Mouse (Mus musculus) left cerebral cortex, adult 11 months (tissue): ENCODE results near the gene Ice2.

Source experiments
- DNase-seq: peaks from one replicate; pipeline ENCODE4 v3.0.0; 2022; ENCODE audit warnings: low spot score

Ice2 gene

DNA sequence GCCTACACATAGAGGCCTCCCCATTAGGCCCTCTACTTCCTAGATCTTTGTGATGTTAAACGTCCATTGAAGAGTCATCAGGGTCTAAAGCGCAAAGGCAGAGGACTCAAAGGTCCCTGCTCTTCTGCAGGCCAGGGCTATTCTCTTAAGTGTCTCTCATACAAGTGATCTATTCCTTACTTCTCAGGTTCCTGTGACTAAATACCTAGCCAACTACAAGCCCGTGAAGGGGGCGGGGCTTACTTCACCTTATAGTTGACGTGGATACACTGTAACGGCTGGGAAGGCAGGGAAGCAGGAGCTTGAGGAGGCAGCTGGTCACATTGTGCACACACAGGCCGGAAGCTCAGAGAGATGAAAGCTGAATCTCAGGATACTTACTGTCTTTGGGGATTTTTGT lies 62.2 kb downstream of the Ice2 start:
- DNase-seq = no peak

DNA sequence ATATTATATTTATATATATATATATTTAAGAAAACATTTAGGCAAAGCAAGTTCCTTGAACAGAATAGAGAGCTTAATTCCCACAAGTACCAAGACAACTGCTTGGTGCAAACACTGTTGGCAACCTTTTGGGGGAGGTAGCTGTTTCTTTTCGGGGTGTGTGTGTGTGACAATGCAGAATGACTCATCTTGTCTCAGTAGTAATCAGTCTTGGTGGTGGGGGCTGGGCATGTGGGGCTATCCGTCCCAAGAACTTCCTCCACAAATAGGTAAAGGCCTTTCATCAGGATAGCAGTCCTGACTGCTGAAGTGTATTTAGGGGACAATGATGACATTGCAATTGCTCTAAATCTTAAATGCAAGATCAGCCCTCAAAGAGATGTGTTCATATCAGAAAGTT lies 65.3 kb downstream of the Ice2 start:
- DNase-seq = no peak

DNA sequence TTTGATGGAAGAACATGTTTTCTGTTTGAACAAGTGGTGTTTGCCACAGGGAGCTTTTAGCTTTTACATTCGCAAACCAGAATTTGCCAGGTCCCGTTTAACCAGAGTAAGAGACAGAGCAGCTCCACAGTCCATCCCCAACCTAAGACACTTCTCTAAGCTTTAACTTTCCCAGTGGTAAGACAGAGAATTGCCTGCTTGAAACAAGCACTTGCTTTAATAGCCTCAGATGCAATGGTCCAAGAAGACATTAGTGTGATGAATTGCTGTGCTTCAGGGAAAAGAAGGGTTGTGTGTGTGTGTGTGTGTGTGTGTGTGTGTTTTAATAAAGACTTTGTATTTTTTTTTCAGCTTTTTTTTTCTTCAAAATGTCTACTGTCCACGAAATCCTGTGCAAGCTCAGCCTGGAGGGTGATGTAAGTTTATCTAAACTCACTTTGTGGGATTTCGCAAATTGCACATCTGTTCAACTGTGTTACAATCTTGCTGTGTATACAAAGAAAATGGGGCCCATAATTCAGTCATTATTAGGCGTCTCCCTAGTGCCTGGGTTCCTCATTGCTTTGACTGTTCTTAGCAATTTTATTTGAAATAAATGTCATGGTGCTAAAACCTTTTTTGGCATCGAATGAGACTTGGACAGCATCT lies 66.5 kb downstream of the Ice2 start:
- DNase-seq = no peak

DNA sequence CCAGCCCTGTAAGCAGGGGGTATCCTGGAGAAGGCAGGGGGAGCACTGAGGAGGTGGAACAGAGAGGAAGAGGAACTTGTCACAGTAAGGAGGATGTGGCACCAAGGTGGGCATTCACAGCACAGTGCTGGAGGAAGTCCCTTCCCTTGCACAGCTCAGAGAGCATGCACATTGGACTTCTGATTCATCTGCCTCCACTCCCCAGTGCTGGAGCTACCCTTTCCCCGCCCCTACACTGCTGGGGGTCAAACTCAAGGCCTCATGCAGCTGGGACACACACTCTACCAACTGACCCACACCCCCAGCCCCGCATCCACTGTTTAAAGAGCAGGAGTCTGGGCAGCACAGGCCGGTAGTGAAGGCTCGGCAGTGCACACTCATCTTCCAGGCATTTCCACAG lies 68.4 kb downstream of the Ice2 start:
- no peak for DNase-seq

DNA sequence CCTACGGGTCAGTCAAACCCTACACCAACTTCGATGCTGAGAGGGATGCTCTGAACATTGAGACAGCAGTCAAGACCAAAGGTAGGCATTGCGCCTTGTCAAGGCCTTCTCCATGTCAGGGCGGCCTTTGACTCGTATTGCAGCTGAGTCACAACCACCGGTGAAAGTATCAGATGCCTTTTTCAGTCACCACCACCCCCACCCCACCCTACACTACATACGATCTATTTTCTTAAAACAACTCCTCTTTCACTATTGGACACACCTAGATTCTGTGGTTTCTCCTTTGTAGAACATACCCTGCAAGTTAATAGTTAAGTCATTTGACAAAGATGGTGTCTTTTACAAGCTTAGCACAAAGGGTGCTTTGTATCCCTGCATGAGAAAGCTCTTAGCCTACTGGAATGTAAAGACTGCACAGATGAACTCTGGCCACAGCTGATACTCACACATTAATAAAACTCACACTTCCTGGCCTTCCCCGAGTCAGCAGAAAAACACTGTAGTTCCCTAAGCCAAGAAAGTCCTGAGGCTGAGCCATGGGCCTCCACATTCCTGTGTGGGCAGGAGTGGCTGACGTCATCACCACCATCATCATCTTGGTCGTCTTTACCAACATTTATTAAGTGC lies 69.7 kb downstream of the Ice2 start:
- no peak for DNase-seq

DNA sequence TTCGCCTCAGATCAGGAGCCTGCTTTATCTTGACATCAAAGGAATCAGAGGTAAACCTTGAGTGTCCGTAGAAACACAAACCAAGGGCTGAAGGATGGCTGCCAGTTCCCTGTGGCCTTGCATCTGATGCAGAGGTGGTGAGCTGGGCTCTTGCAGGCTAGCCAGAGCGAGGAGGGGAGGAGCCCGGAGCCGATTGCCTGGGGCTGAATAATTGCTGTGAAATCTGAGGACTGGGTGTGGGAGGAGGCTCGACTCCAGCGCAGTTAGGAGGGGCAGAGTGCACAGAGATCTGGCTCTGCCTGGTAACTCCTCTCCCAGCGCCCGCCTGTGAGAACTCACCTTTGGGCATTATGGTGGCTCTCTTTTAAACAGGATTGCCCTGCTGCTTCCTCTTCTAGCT lies 71.3 kb downstream of the Ice2 start:
- DNase-seq = no peak

DNA sequence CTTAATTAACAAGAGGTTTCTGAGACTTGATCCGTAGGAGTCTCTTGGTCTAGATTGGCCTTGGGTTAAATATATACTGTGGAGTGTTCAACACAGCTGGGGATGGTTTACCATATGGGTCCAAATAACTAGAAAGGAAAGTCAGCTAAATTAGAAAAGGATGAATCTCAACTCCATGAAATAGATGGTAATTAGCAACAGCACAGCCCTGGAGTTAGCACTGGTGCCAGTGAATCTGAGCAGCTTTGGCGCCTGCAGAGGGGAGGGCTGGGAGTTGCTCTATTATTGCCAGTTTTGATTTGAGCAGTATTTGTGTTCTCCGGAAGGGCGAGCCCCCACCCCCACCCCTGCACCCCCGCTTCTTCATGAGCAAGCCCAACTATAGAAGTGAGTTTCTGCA lies 72.7 kb downstream of the Ice2 start:
- no peak for DNase-seq

DNA sequence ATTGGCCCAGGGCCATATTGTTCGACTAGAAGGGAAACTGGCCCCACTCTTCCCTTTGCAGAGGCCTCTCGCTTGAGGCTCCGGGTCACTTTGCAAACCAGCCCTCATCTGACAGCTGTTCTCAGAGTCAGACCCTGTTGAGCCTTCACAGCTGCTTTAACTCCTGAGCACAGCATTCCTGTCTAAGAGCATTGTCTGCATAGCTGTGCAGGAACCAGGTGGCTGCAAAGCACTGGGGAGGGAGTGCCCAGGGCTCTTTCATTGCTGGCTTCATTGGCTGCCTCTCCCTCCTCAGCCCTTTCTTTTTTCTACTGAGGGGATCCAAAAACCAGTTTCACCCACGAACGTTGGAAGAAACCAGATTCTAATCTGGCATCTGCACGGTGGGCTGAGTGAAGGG lies 73.2 kb downstream of the Ice2 start:
- no peak for DNase-seq

DNA sequence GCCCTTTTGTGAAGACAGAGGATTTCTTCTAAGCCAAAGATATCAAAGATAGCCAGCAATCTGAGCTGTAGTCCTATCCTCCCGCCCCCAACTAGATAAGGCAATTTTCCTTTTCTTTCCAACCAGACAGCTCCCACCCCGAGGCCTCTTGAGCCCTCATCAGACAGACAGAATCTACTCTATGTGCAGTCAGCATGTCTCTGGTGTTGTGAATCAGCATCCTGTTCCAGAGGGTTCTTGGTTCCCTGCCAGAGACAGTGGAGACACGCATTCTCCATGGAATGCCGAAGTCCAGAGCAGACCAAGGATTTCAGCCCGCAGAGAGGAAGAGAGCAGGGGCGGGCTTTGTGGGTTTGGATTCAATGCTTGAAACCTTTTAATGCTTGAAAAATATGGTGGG lies 75.0 kb downstream of the Ice2 start:
- no peak for DNase-seq

DNA sequence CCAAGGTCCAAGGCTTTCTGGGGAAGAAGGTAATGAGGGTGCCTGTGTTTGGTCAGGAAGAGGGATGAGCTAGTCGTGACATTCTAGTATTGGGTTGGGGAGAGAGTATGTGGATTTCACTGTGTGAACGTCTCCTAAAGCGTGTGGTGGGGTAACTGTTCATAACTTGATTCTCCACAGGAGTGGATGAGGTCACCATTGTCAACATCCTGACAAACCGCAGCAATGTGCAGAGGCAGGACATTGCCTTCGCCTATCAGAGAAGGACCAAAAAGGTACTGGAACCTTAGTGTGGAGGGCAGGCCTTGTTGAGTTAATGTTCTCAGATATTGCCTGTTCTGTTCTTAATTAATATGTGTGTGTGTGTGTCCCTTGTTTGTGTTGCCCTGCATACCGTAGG lies 78.2 kb downstream of the Ice2 start:
- DNase-seq = no peak

DNA sequence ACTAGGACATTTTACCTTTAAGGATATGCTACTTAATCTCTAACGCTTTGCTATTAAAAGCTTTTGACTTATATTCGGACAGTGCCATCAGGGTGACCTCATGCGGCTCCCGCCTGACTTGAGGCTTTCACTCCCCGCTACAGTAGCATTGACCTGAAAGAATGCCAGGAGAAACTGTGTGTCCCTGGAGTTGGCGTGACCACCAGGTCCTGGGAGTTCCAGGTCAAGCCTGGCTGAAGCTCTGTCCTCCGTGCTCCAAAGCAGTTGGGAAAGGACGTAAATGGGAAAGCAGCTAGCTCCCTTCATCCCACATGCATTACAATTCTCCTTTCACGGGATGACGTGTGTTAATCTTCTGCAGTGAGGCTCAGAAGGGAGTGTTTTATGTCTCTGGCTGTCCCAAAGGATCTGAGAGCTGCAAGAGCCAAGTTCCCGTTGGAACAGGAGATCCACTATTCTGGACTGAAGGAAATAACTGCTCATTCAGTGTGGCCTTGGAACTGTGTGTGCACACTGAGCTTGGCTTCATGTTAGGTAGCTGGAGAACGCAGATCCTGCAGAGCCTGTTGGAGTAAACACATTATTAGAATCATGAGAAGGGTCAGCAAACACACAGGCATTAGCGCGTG lies 79.6 kb downstream of the Ice2 start:
- DNase-seq = no peak

DNA sequence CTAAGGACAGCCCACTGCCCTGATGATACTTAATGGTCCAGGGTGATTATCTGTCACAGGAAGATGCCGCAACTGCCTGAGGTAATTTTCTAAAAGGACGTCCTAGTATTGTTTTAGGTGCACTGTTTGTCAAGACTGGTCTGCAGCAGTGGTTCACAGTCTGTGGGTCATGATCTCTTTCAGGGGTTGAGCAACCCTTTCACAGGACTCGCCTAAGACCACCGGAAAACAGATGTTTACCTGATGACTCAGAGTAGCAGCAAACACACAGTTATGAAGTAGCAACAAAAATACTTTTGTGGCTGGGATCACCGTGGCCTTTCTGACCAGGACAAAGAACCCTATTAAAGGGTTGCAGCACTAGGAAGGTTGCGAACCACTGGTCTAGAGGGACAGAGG lies 80.1 kb downstream of the Ice2 start:
- DNase-seq = no peak

DNA sequence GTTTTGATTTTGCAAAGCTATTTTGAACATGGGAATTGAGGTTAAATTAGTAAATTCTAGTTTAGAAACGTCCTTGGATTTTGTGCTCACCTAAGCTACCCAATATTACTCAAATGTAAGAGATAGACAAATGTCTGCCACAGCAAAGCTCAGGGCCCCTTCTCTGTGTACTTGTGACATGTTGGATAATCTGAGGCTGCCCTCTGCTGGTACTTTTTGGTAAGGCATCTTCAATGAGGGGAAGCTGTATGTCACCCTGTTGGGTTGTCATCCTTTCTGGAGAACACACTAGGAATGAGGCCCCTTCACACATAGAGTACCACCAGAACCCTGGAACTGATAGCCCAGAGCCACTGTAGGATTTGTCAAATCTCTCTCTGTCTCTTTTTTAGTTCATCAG lies 82.6 kb downstream of the Ice2 start:
- DNase-seq = peak; percentile 75
